Mouse (Mus musculus) liver, postnatal 0 days (tissue): ENCODE measurements at regions not wholly inside any gene's neighbourhood (a gene's known extent, or its start where the extent isn't known, plus 50 kb on each side); places are given as distances from the start of the nearest gene placed in this dataset.

Experiments used
- ATAC-seq: fragments of 200-750 bp; cut with Nextera tagmentation; 2 replicates; pipeline ENCODE4 v1.8.0; 2017; ENCODE audit warnings: mild to moderate bottlenecking, moderate library complexity
- DNase-seq: peaks from one replicate; pipeline ENCODE4 v3.0.0-alpha.2; 2016
- H3K27ac ChIP-seq: fragments of 300-500 bp; sonication (generic); 2 replicates; pipeline ENCODE4 v1.5.1; 2014; ENCODE audit warnings: antibody characterized with exemption, moderate library complexity, mild to moderate bottlenecking, low read depth
- H3K27me3 ChIP-seq: fragments of 300-500 bp; sonication (generic); 2 replicates; pipeline ENCODE4 v1.6.1; 2014; ENCODE audit warnings: low read length, control low read depth, mixed read lengths; ENCODE audit not compliant: insufficient read depth
- H3K36me3 ChIP-seq: fragments of 300-500 bp; sonication (generic); replicated peaks from 2 replicates; pipeline ENCODE4 v1.6.1; 2014; ENCODE audit warnings: mild to moderate bottlenecking, control low read depth, low read length, moderate library complexity, mixed read lengths; ENCODE audit not compliant: insufficient read depth
- H3K4me1 ChIP-seq: fragments of 300-500 bp; sonication (generic); 2 replicates; pipeline ENCODE4 v1.6.1; 2014; ENCODE audit warnings: antibody characterized with exemption, mild to moderate bottlenecking, control low read depth; ENCODE audit not compliant: insufficient read depth
- H3K4me2 ChIP-seq: fragments of 300-500 bp; sonication (generic); 2 replicates; pipeline ENCODE4 v1.6.1; 2014; ENCODE audit warnings: low read depth, mild to moderate bottlenecking, low read length, moderate library complexity, mixed read lengths
- H3K4me3 ChIP-seq: fragments of 300-500 bp; sonication (generic); 2 replicates; pipeline ENCODE4 v1.5.1; 2014; ENCODE audit warnings: low read depth, low read length
- H3K9ac ChIP-seq: fragments of 300-500 bp; sonication (generic); replicated peaks from 2 replicates; pipeline ENCODE4 v1.6.1; 2014; ENCODE audit warnings: mild to moderate bottlenecking, moderate library complexity
- H3K9me3 ChIP-seq: fragments of 300-500 bp; sonication (generic); 2 replicates; pipeline ENCODE4 v1.6.1; 2016; ENCODE audit warnings: mild to moderate bottlenecking, control low read depth, low read length, mixed read lengths
- CTCF ChIP-seq: sonication (generic); IDR thresholded peaks from 2 replicates; pipeline ENCODE4 v1.5.1; 2016; ENCODE audit warnings: antibody characterized with exemption, low read depth
- EP300 ChIP-seq: IDR thresholded peaks from 2 replicates; pipeline ENCODE4 v1.6.1; 2016; ENCODE audit warnings: antibody characterized with exemption, low read depth, mild to moderate bottlenecking
- WGBS: fragments of 180-500 bp; shearing (Covaris S2); extraction: QIAGEN DNeasy Blood & Tissue Kit; methylation state at CpG from one replicate; pipeline ENCODE4 v1.1.7; 2014; ENCODE audit not compliant: insufficient replicate concordance; 5-methylcytosine and 5-hydroxymethylcytosine counted together

DNA sequence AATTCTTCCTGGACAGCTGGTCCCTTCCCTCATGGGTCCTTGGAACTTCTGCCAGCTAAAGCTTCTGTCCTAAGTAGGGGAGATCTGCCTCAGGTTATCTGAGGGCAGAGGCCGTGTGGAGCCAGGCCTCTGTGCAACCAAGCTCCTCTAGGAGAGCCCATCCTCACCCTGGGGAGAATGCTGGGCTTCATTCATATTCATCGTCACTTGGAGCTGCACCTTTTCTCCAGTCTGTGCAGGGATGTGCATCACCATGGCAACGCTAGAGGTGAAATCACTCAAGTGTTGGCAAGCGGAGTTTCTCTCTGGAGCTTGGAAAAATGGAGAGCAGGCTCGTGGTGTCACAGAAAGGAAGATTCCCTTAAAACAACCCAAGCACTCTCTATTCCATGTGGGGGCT is 155.5 kb upstream of the Ppp2r3a start:
- no peaks in the 10 kb centered on the region for H3K4me1 ChIP-seq
- DNase-seq (no peak), ATAC-seq (no peak)
- H3K27me3 ChIP-seq = no peaks in the 10 kb centered on the region
- H3K27ac ChIP-seq = no peak overlapping the region
- no peaks in the 10 kb centered on the region for H3K9me3 ChIP-seq
- no peaks in the 10 kb centered on the region for H3K36me3 ChIP-seq
- H3K4me3 ChIP-seq = no peak overlapping the region
- H3K9ac ChIP-seq = no peak overlapping the region
- TF ChIP-seq CTCF = no peak
- no peak for TF ChIP-seq EP300
- H3K4me2 ChIP-seq = no peak overlapping the region
- WGBS = 73% methylated on average over 5 of the region's 5 CpGs

- Histone ChIP-seq H3K9me3 (no peaks in the 10 kb centered on the region), H3K4me2 (no peak overlapping the region), H3K9ac (no peak overlapping the region), H3K27ac (no peak overlapping the region), H3K4me3 (no peak overlapping the region), H3K4me1 (no peaks in the 10 kb centered on the region), H3K27me3 (no peaks in the 10 kb centered on the region), H3K36me3 (no peaks in the 10 kb centered on the region)
- DNase-seq = no peak
- no peak for ATAC-seq
- WGBS = 64% methylated on average over 13 of the region's 13 CpGs
- TF ChIP-seq CTCF = no peak
- no peak for TF ChIP-seq EP300
Observed at GRCm38 (mm10) chr9:101404441-101405081, 153.0 kb upstream of the Ppp2r3a start.

DNA sequence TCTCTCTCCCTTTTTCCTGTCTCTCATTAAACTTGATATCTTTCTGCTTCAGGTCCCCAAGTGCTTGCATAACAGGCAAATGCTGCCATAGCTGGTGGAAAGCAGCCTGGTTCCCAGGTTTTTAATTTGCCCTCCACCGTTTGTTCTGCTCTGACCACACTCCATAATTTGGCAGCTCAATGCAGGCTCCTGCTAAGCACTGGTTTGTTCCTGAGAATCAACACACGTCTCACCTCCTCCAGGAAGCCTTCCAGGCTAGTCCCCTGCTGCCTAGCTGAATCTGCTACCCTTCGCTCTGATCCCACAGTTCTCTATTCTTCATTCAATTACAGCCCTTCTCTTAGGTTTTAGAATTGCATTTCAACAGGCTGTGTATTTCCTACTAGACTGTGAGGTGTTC is 152.4 kb upstream of the Ppp2r3a start:
- H3K27me3 ChIP-seq = no peaks in the 10 kb centered on the region
- DNase-seq (no peak), ATAC-seq (no peak)
- no peak overlapping the region for H3K9ac ChIP-seq
- 55% methylated on average over 3 of the region's 3 CpGs for WGBS
- TF ChIP-seq EP300 (no peak), CTCF (no peak)
- H3K4me1 ChIP-seq = no peaks in the 10 kb centered on the region
- H3K4me3 ChIP-seq = no peak overlapping the region
- H3K27ac ChIP-seq = no peak overlapping the region
- no peaks in the 10 kb centered on the region for H3K9me3 ChIP-seq
- no peak overlapping the region for H3K4me2 ChIP-seq
- no peaks in the 10 kb centered on the region for H3K36me3 ChIP-seq

GRCm38 (mm10) chr9:101402544-101403194 is 151.1 kb upstream of the Ppp2r3a start:
- H3K36me3 ChIP-seq = no peaks in the 10 kb centered on the region
- no peak overlapping the region for H3K4me2 ChIP-seq
- ATAC-seq = no peak
- no peak overlapping the region for H3K4me3 ChIP-seq
- H3K9ac ChIP-seq = no peak overlapping the region
- no peak overlapping the region for H3K27ac ChIP-seq
- WGBS = 70% methylated on average over 9 of the region's 9 CpGs
- no peaks in the 10 kb centered on the region for H3K27me3 ChIP-seq
- H3K9me3 ChIP-seq = no peaks in the 10 kb centered on the region
- no peak for DNase-seq
- H3K4me1 ChIP-seq = no peaks in the 10 kb centered on the region
- TF ChIP-seq CTCF = no peak
- TF ChIP-seq EP300 = no peak

DNA sequence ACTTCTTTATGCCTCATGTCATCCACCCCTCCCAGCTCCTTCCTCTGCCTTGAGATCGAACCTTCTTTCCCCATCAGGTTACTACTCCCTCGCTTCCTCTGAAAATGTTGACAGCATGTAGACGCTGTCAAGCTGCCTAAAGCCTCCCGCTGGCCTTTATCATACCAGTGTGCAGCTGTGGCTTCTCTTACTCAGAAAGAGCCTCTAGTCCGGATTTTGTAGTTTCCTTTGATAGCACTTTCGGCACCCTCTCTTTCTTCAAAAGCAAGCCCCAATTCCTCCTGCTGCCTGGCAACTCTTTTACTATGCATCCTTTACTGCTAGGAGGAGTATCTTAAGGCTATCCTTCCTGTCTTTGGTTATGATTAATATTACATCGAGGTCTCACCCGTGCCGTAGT is 149.8 kb upstream of the Ppp2r3a start:
- Histone ChIP-seq H3K27ac (no peak overlapping the region), H3K27me3 (no peaks in the 10 kb centered on the region), H3K4me1 (no peaks in the 10 kb centered on the region), H3K4me2 (no peak overlapping the region), H3K9ac (no peak overlapping the region), H3K9me3 (no peaks in the 10 kb centered on the region), H3K36me3 (no peaks in the 10 kb centered on the region), H3K4me3 (no peak overlapping the region)
- 73% methylated on average over 9 of the region's 9 CpGs for WGBS
- DNase-seq (no peak), ATAC-seq (no peak)
- no peak for TF ChIP-seq CTCF
- no peak for TF ChIP-seq EP300

GRCm38 (mm10) chr9:101398858-101399257 is 147.3 kb upstream of the Ppp2r3a start:
- Histone ChIP-seq H3K4me1 (no peaks in the 10 kb centered on the region), H3K4me3 (no peak overlapping the region), H3K36me3 (no peaks in the 10 kb centered on the region), H3K27me3 (no peaks in the 10 kb centered on the region), H3K9me3 (no peaks in the 10 kb centered on the region), H3K9ac (no peak overlapping the region), H3K4me2 (no peak overlapping the region), H3K27ac (no peak overlapping the region)
- TF ChIP-seq EP300 (no peak), CTCF (peak; percentile 32; the same call in 1 of the 2 replicates)
- DNase-seq = no peak
- ATAC-seq = no peak
- 65% methylated on average over 3 of the region's 3 CpGs for WGBS
